ENCODE assay signal across 8 mouse cellular contexts in genomic region chr3:25653010-25653409, GRCm38 (mm10).
DNase-seq lines count a peak whose midpoint lies in the region; ATAC-seq and TF ChIP-seq lines count a peak whose summit lies in the region.

No protein-coding gene starts in this region.

- no peak overlapping the region for H3K4me3 ChIP-seq in intestine, postnatal 0 days (ENCODE audit: low read depth, low read length)
- no peak overlapping the region for H3K4me3 ChIP-seq in intestine, embryonic 16.5 days (ENCODE audit: low read length)
- no peak overlapping the region for H3K4me3 ChIP-seq in forebrain, embryonic 14.5 days (ENCODE audit: low read depth, low read length)

- ATAC-seq in intestine, postnatal 0 days = no peak
- ATAC-seq in intestine, embryonic 16.5 days = no peak
- ATAC-seq in cerebellum, adult (ENCODE audit: insufficient number of reproducible peaks, low FRiP score, low TSS enrichment) = peak; percentile 21; the same call in 1 of the 2 replicates
- ATAC-seq in forebrain, embryonic 14.5 days = peak; percentile 72

- no peak overlapping the region for H3K27ac ChIP-seq in intestine, postnatal 0 days (ENCODE audit: low read depth, low read length)
- H3K27ac ChIP-seq in intestine, embryonic 16.5 days (ENCODE audit: low read length) = no peak overlapping the region
- no peak overlapping the region for H3K27ac ChIP-seq in forebrain, embryonic 14.5 days (ENCODE audit: low read depth, low read length)

- WGBS in intestine, postnatal 0 days = 66% methylated on average over 4 of the region's 4 CpGs
- WGBS in intestine, embryonic 16.5 days = 75% methylated on average over 4 of the region's 4 CpGs
- WGBS in forebrain, embryonic 14.5 days = 76% methylated on average over 4 of the region's 4 CpGs

- H3K9me3 ChIP-seq in intestine, postnatal 0 days (ENCODE audit: control insufficient read depth) = no peaks in the 10 kb centered on the region
- no peaks in the 10 kb centered on the region for H3K9me3 ChIP-seq in intestine, embryonic 16.5 days (ENCODE audit: control insufficient read depth, low read length)
- H3K9me3 ChIP-seq in forebrain, embryonic 14.5 days (replicated peaks; ENCODE audit: control insufficient read depth, low read length) = no peaks in the 10 kb centered on the region

- DNase-seq in ES-CJ7 (ENCODE audit: low read depth, low spot score) = peak; percentile 70
- DNase-seq in forebrain, embryonic 14.5 days (ENCODE audit: low spot score) = peak; percentile 59
- peak; percentile 24 for DNase-seq in lung, postnatal 14 days
- no peak for DNase-seq in ovary, postnatal 36 days (ENCODE audit: low spot score)
- DNase-seq in thymus, adult 18-20 months = no peak

- no peaks in the 10 kb centered on the region for H3K4me1 ChIP-seq in intestine, postnatal 0 days (replicated peaks; ENCODE audit: control insufficient read depth, insufficient read depth, low read length)
- H3K4me1 ChIP-seq in intestine, embryonic 16.5 days (ENCODE audit: control insufficient read depth, insufficient read depth, low read length) = no peaks in the 10 kb centered on the region
- H3K4me1 ChIP-seq in forebrain, embryonic 14.5 days (ENCODE audit: control insufficient read depth, insufficient read depth, low read length) = no peaks in the 10 kb centered on the region

- TF ChIP-seq CTCF in intestine, postnatal 0 days (IDR thresholded peaks at IDR 0.05; ENCODE audit: low read depth) = peak; percentile 52

- no peak overlapping the region for H3K9ac ChIP-seq in intestine, postnatal 0 days (ENCODE audit: low read depth, low read length)
- no peak overlapping the region for H3K9ac ChIP-seq in intestine, embryonic 16.5 days (ENCODE audit: low read depth, low read length)
- H3K9ac ChIP-seq in forebrain, embryonic 14.5 days (ENCODE audit: low read length) = no peak overlapping the region

- H3K36me3 ChIP-seq in intestine, postnatal 0 days (ENCODE audit: control insufficient read depth, insufficient read depth) = no peaks in the 10 kb centered on the region
- no peaks in the 10 kb centered on the region for H3K36me3 ChIP-seq in intestine, embryonic 16.5 days (ENCODE audit: control insufficient read depth, insufficient read depth, low read length)
- H3K36me3 ChIP-seq in forebrain, embryonic 14.5 days (ENCODE audit: control insufficient read depth, insufficient read depth, low read length) = no peaks in the 10 kb centered on the region

- no peak overlapping the region for H3K4me2 ChIP-seq in intestine, postnatal 0 days (replicated peaks; ENCODE audit: low read depth)
- H3K4me2 ChIP-seq in intestine, embryonic 16.5 days (ENCODE audit: low read depth, low read length) = no peak overlapping the region
- H3K4me2 ChIP-seq in forebrain, embryonic 14.5 days (ENCODE audit: low read length) = no peak overlapping the region

- H3K27me3 ChIP-seq in intestine, postnatal 0 days (replicated peaks; ENCODE audit: control insufficient read depth, insufficient read depth, low read length) = no peaks in the 10 kb centered on the region
- H3K27me3 ChIP-seq in intestine, embryonic 16.5 days (replicated peaks; ENCODE audit: control insufficient read depth, insufficient read depth, low read length) = no peaks in the 10 kb centered on the region
- H3K27me3 ChIP-seq in forebrain, embryonic 14.5 days (replicated peaks; ENCODE audit: control insufficient read depth, insufficient read depth, low read length) = no peaks in the 10 kb centered on the region

Comparison
In these comparisons a context has a peak if more than half of its experiments do, and no peak if none do; other contexts are left out.
1. ATAC-seq: peak in cerebellum, adult (single experiment) and forebrain, embryonic 14.5 days (single experiment); none in intestine, postnatal 0 days (single experiment) and intestine, embryonic 16.5 days (single experiment).
2. DNase-seq: peak in ES-CJ7 (single experiment), forebrain, embryonic 14.5 days (single experiment) and lung, postnatal 14 days (single experiment); none in ovary, postnatal 36 days (single experiment) and thymus, adult 18-20 months (0 of 2).